Comparison of ENCODE assay signal across 8 mouse cellular contexts in genomic region chr7:43443917-43444293, GRCm38 (mm10). TPM values are rescaled to one million over a fixed set of nuclear protein-coding genes. Genes with fewer than 3 reads are reported as not detected.
DNase-seq lines count a peak whose midpoint lies in the region; ATAC-seq lines count a peak whose summit lies in the region.

Etfb (plus strand) TSS chr7:43444083.
Gm45233 (plus strand) TSS chr7:43444128.

- peak within 1 kb of the TSS; percentile 55 for H3K9ac ChIP-seq in kidney, embryonic 15.5 days

- 0 out of 2 replicates have a peak, but pooled peaks cover 3% of the 10 kb centered on the region for H3K27me3 ChIP-seq in heart, embryonic 10.5 days (ENCODE audit: insufficient read depth, poor library complexity, severe bottlenecking)
- H3K27me3 ChIP-seq in kidney, embryonic 15.5 days = no peaks in the 10 kb centered on the region

- DNase-seq in B cell, adult 2 months = peak; percentile 85 to 86
- peak; percentile 98 for DNase-seq in brain, adult 2 months (ENCODE audit: low read depth, low spot score)
- DNase-seq in heart, embryonic 10.5 days (ENCODE audit: low spot score) = peak; percentile 99
- DNase-seq in liver = peak; percentile 95
- DNase-seq in spleen, postnatal 4 days (ENCODE audit: low spot score in 2 of 2) = peak; percentile 90 to 94

- H3K4me1 ChIP-seq in heart, embryonic 10.5 days = peaks cover 28% of the 10 kb centered on the region
- H3K4me1 ChIP-seq in kidney, embryonic 15.5 days = peaks cover 18% of the 10 kb centered on the region

- peak within 1 kb of the TSS; percentile 69 for H3K4me3 ChIP-seq in heart, embryonic 10.5 days
- H3K4me3 ChIP-seq in kidney, embryonic 15.5 days (replicated peaks) = peak within 1 kb of the TSS; percentile 52

- under 1% methylated on average over 27 of the region's 27 CpGs for WGBS in heart, embryonic 10.5 days
- WGBS in kidney, embryonic 15.5 days = under 1% methylated on average over 27 of the region's 27 CpGs

- H3K9me3 ChIP-seq in heart, embryonic 10.5 days = no peaks in the 10 kb centered on the region
- no peaks in the 10 kb centered on the region for H3K9me3 ChIP-seq in kidney, embryonic 15.5 days (replicated peaks)

- peak; percentile 99 for ATAC-seq in erythroblast, adult 5-6 weeks (replicated peaks; ENCODE audit: low FRiP score, poor library complexity, severe bottlenecking)
- ATAC-seq in kidney, embryonic 15.5 days (replicated peaks; ENCODE audit: low FRiP score) = peak; percentile 97
- ATAC-seq in monocyte, adult 5-6 weeks (replicated peaks; ENCODE audit: insufficient number of reproducible peaks, low FRiP score, low TSS enrichment, poor library complexity, severe bottlenecking) = peak; percentile 94

- peaks cover 7% of the 10 kb centered on the region; the same call in 1 of the 2 replicates for H3K36me3 ChIP-seq in heart, embryonic 10.5 days
- H3K36me3 ChIP-seq in kidney, embryonic 15.5 days = peaks cover 4% of the 10 kb centered on the region; the same call in 1 of the 2 replicates

- peak within 1 kb of the TSS; percentile 81 for H3K4me2 ChIP-seq in kidney, embryonic 15.5 days

- H3K27ac ChIP-seq in heart, embryonic 10.5 days = peak within 1 kb of the TSS; percentile 94
- peak within 1 kb of the TSS; percentile 98 for H3K27ac ChIP-seq in kidney, embryonic 15.5 days

RNA-seq across cellular contexts. Expression of gene Etfb, which starts in this region (rescaled TPM):
- total RNA-seq in erythroblast, adult 5-6 weeks (2015; ENCODE audit: low replicate concordance) = 38.8 and 72.3 TPM in 2 replicates
- 73.2 and 98.0 TPM in 2 replicates for total RNA-seq in erythroblast, adult 5-6 weeks (2017; ENCODE audit: low replicate concordance)
- 505 and 580 TPM in 2 replicates for polyA plus RNA-seq in heart, embryonic 10.5 days (2016; fragmentation: Nextera tagmentation; extraction: Ambion mirVana)
- 348 and 355 TPM in 2 replicates for polyA plus RNA-seq in kidney, embryonic 15.5 days (2015; fragmentation: Nextera tagmentation; extraction: Ambion mirVana)
- total RNA-seq in monocyte, adult 5-6 weeks (2017) = 178 to 222 TPM (median 221 TPM) in 3 replicates

RNA-seq across cellular contexts. Expression of gene Gm45233, which starts in this region (rescaled TPM):
- not detected in 2 replicates for total RNA-seq in erythroblast, adult 5-6 weeks (2015; ENCODE audit: low replicate concordance)
- not detected in 2 replicates for total RNA-seq in erythroblast, adult 5-6 weeks (2017; ENCODE audit: low replicate concordance)
- not detected in 2 replicates for polyA plus RNA-seq in heart, embryonic 10.5 days (2016; fragmentation: Nextera tagmentation; extraction: Ambion mirVana)
- 0.35 and 0.66 TPM in 2 replicates for polyA plus RNA-seq in kidney, embryonic 15.5 days (2015; fragmentation: Nextera tagmentation; extraction: Ambion mirVana)
- total RNA-seq in monocyte, adult 5-6 weeks (2017) = not detected in 3 replicates

Comparison
In these comparisons a context has a peak if more than half of its experiments do, and no peak if none do; other contexts are left out.
1. Peak in every context shown above with its lines: DNase-seq, ATAC-seq, H3K4me3 ChIP-seq and H3K27ac ChIP-seq.